Mouse (Mus musculus) heart, embryonic 11.5 days (tissue): ENCODE measurements around the gene Atf1. TPM values are rescaled to one million over a fixed set of nuclear protein-coding genes. Genes with fewer than 3 reads are reported as not detected.
A peak's percentile ranks its signal among the peaks of the same experiment; 100 is the strongest.

Experiments used
- ATAC-seq: fragments of 200-750 bp; cut with Nextera tagmentation; replicated peaks from 2 replicates; pipeline ENCODE4 v1.8.0; 2017; ENCODE audit warnings: moderate library complexity; ENCODE audit not compliant: insufficient number of reproducible peaks, low FRiP score, low TSS enrichment
- H3K27ac ChIP-seq: fragments of 300-500 bp; sonication (generic); 2 replicates; pipeline ENCODE4 v1.5.1; 2014; ENCODE audit warnings: mild to moderate bottlenecking, low read depth, low read length
- H3K27me3 ChIP-seq: fragments of 300-500 bp; sonication (generic); 2 replicates; pipeline ENCODE4 v1.6.1; 2014; ENCODE audit warnings: mild to moderate bottlenecking, low read length, mixed read lengths; ENCODE audit not compliant: control insufficient read depth, insufficient read depth
- H3K36me3 ChIP-seq: fragments of 300-500 bp; sonication (generic); 2 replicates; pipeline ENCODE4 v1.6.1; 2014; ENCODE audit warnings: mild to moderate bottlenecking, low read length, moderate library complexity, mixed read lengths; ENCODE audit not compliant: control insufficient read depth, insufficient read depth
- H3K4me1 ChIP-seq: fragments of 300-500 bp; sonication (generic); 2 replicates; pipeline ENCODE4 v1.6.1; 2014; ENCODE audit warnings: low read length; ENCODE audit not compliant: control insufficient read depth, insufficient read depth
- H3K4me2 ChIP-seq: fragments of 300-500 bp; sonication (generic); 2 replicates; pipeline ENCODE4 v1.6.1; 2014; ENCODE audit warnings: mild to moderate bottlenecking, moderate library complexity
- H3K4me3 ChIP-seq: fragments of 300-500 bp; sonication (generic); 2 replicates; pipeline ENCODE4 v1.5.1; 2014; ENCODE audit warnings: low read depth, low read length
- H3K9ac ChIP-seq: fragments of 300-500 bp; sonication (generic); 2 replicates; pipeline ENCODE4 v1.6.1; 2014; ENCODE audit warnings: mild to moderate bottlenecking, low read depth, low read length, moderate library complexity
- H3K9me3 ChIP-seq: fragments of 300-500 bp; sonication (generic); replicated peaks from 2 replicates; pipeline ENCODE4 v1.6.1; 2016; ENCODE audit warnings: low read length; ENCODE audit not compliant: control insufficient read depth
- WGBS: fragments of 180-500 bp; shearing (Covaris S2); extraction: QIAGEN DNeasy Blood & Tissue Kit; methylation state at CpG from one replicate; pipeline ENCODE4 v1.1.7; 2014; ENCODE audit not compliant: insufficient replicate concordance; 5-methylcytosine and 5-hydroxymethylcytosine counted together
- polyA plus RNA-seq: library from polyadenylated mRNA; unstranded; fragments of >200 nt; fragmentation: Nextera tagmentation; extraction: Ambion mirVana; gene quantifications from 2 replicates; pipeline ENCODE4 v1.2.1, GENCODE M21; 2014

Atf1 gene
- polyA plus RNA-seq, 1 experiment from 2014 or later, result 33.7 TPM

GRCm38 (mm10) chr15:100236952-100237351, 9.3 kb downstream of the Atf1 start:
- 0 out of 2 replicates have a peak, but pooled peaks cover 5% of the 10 kb centered on the region for H3K4me1 ChIP-seq
- WGBS, result 77% methylated on average over 6 of the region's 6 CpGs
- peaks cover 17% of the 10 kb centered on the region; the same call in 1 of the 2 replicates for H3K36me3 ChIP-seq
- H3K9me3 ChIP-seq, result no peaks in the 10 kb centered on the region
- no peak overlapping the region for H3K4me3 ChIP-seq
- H3K27ac ChIP-seq, result peak overlapping the region; percentile 63; the same call in 1 of the 2 replicates
- no peak for ATAC-seq
- H3K4me2 ChIP-seq, result no peak overlapping the region
- no peak overlapping the region for H3K9ac ChIP-seq
- no peaks in the 10 kb centered on the region for H3K27me3 ChIP-seq

- H3K4me1 ChIP-seq, result 0 out of 2 replicates have a peak, but pooled peaks cover 5% of the 10 kb centered on the region
- no peaks in the 10 kb centered on the region for H3K9me3 ChIP-seq
- no peaks in the 10 kb centered on the region for H3K27me3 ChIP-seq
- no peak overlapping the region for H3K4me2 ChIP-seq
- H3K27ac ChIP-seq, result no peak overlapping the region
- ATAC-seq, result no peak
- H3K9ac ChIP-seq, result no peak overlapping the region
- H3K36me3 ChIP-seq, result peaks cover 20% of the 10 kb centered on the region
- WGBS, result 91% methylated on average over 6 of the region's 6 CpGs
- no peak overlapping the region for H3K4me3 ChIP-seq
These were observed 14.2 kb downstream of the Atf1 start for GRCm38 (mm10) chr15:100241780-100242179.

DNA sequence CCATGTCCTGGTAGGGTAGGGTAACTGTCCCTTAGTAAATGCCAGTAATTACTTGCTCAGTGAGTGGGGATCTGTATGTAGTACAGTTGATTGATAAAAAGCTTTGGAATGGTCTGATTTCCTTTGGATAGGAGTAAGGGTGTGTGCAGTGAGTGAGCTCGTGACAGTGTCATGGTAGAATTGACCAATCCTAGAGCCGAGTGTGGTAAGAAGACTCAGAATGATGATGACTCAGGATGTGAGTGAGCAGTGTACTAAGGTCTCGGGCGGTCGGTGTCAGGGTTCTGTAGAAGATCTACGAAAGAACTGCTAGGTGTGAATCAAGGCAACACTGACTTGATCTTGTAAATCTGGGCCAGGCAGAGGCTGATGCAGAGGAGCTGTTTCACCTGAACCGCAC, 18.3 kb downstream of the Atf1 start:
- Histone ChIP-seq H3K9me3 (no peaks in the 10 kb centered on the region), H3K4me1 (no peaks in the 10 kb centered on the region), H3K36me3 (peaks cover 27% of the 10 kb centered on the region), H3K4me3 (no peak overlapping the region), H3K4me2 (no peak overlapping the region), H3K27me3 (no peaks in the 10 kb centered on the region), H3K9ac (no peak overlapping the region), H3K27ac (no peak overlapping the region)
- 94% methylated on average over 7 of the region's 7 CpGs for whole genome bisulfite sequencing
- no peak for ATAC-seq

DNA sequence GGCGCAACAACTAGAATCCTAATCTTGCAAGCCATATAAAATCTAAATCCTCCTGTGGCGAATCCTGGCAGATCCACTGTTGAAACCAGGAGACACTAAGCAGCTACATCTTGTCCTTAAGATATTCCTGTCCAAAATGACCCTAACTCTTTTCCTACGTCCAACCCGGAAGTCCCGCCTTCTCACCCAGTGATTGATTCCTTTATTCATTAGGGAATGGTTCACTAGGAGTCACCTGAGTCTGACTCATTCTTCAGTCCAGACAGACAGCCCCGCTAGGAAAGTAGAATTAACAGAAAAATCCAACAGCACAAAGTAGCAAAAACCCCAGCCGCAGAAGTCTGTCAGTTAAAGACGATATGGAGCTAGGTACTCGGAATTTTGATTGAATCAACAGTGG, 19.7 kb downstream of the Atf1 start:
- Histone ChIP-seq H3K27me3 (no peaks in the 10 kb centered on the region), H3K9me3 (no peaks in the 10 kb centered on the region), H3K27ac (no peak overlapping the region), H3K9ac (no peak overlapping the region), H3K4me2 (no peak overlapping the region), H3K4me3 (no peak overlapping the region), H3K36me3 (peaks cover 29% of the 10 kb centered on the region), H3K4me1 (no peaks in the 10 kb centered on the region)
- 94% methylated on average over 9 of the region's 9 CpGs for WGBS
- ATAC-seq, result no peak

- H3K36me3 ChIP-seq, result peaks cover 28% of the 10 kb centered on the region
- H3K4me1 ChIP-seq, result no peaks in the 10 kb centered on the region
- no peak overlapping the region for H3K4me2 ChIP-seq
- no peaks in the 10 kb centered on the region for H3K27me3 ChIP-seq
- H3K9me3 ChIP-seq, result no peaks in the 10 kb centered on the region
- H3K4me3 ChIP-seq, result no peak overlapping the region
- H3K9ac ChIP-seq, result no peak overlapping the region
- no peak overlapping the region for H3K27ac ChIP-seq
- WGBS, result 96% methylated on average over 6 of the region's 6 CpGs
- ATAC-seq, result no peak
These were observed 21.2 kb downstream of the Atf1 start for GRCm38 (mm10) chr15:100248665-100249433.

- Histone ChIP-seq H3K9ac (no peak overlapping the region), H3K4me1 (no peaks in the 10 kb centered on the region), H3K9me3 (no peaks in the 10 kb centered on the region), H3K4me3 (no peak overlapping the region), H3K36me3 (peaks cover 43% of the 10 kb centered on the region), H3K27ac (no peak overlapping the region), H3K27me3 (no peaks in the 10 kb centered on the region), H3K4me2 (no peak overlapping the region)
- ATAC-seq, result no peak
- WGBS, result 92% methylated on average over 6 of the region's 6 CpGs
These were observed 23.6 kb downstream of the Atf1 start for GRCm38 (mm10) chr15:100251153-100251780.

- no peak overlapping the region for H3K4me2 ChIP-seq
- H3K36me3 ChIP-seq, result peaks cover 52% of the 10 kb centered on the region
- no peaks in the 10 kb centered on the region for H3K4me1 ChIP-seq
- H3K27me3 ChIP-seq, result no peaks in the 10 kb centered on the region
- ATAC-seq, result no peak
- H3K4me3 ChIP-seq, result no peak overlapping the region
- H3K9ac ChIP-seq, result no peak overlapping the region
- H3K27ac ChIP-seq, result no peak overlapping the region
- no peaks in the 10 kb centered on the region for H3K9me3 ChIP-seq
- 89% methylated on average over 6 of the region's 6 CpGs for WGBS
These were observed 28.8 kb downstream of the Atf1 start for GRCm38 (mm10) chr15:100256386-100256785.

GRCm38 (mm10) chr15:100257305-100257704, 29.7 kb downstream of the Atf1 start:
- Histone ChIP-seq H3K4me2 (no peak overlapping the region), H3K4me1 (no peaks in the 10 kb centered on the region), H3K9me3 (no peaks in the 10 kb centered on the region), H3K27me3 (no peaks in the 10 kb centered on the region), H3K36me3 (peaks cover 46% of the 10 kb centered on the region), H3K4me3 (no peak overlapping the region), H3K27ac (no peak overlapping the region), H3K9ac (no peak overlapping the region)
- ATAC-seq, result no peak
- WGBS, result 93% methylated on average over 5 of the region's 5 CpGs
